Mouse (Mus musculus) cortical plate, adult 2 months (tissue): Measurements from ENCODE around the gene Crybb2. TPM values are rescaled to one million over a fixed set of nuclear protein-coding genes. Genes with fewer than 3 reads are reported as not detected.
"Not testable (repeated sequence)": the region's sequence is repeated elsewhere in the genome, so short reads cannot be mapped to it uniquely, and the experiment has no call there.

Experiments
- H3K27ac ChIP-seq: fragments of 200-500 bp; 2 replicates; pipeline ENCODE4 v1.5.1; 2012; ENCODE audit warnings: low read length, control low read depth, inconsistent platforms; ENCODE audit not compliant: insufficient read depth
- H3K4me1 ChIP-seq: fragments of 200-500 bp; 2 replicates; pipeline ENCODE4 v1.6.1; 2011; ENCODE audit warnings: low read length; ENCODE audit not compliant: control insufficient read depth, insufficient read depth
- H3K4me3 ChIP-seq: fragments of 200-500 bp; 2 replicates; pipeline ENCODE4 v1.5.1; 2011; ENCODE audit warnings: mild to moderate bottlenecking, low read length, control low read depth; ENCODE audit not compliant: insufficient read depth
- CTCF ChIP-seq: fragments of 200-500 bp; IDR thresholded peaks from 2 replicates; pipeline ENCODE4 v1.5.1; 2011; ENCODE audit warnings: mild to moderate bottlenecking, control low read depth, low read length; ENCODE audit not compliant: insufficient read depth; ENCODE audit errors: extremely low read depth
- POLR2A ChIP-seq: fragments of 200-500 bp; IDR thresholded peaks from 2 replicates; pipeline ENCODE4 v1.6.1; 2011; ENCODE audit warnings: mild to moderate bottlenecking, low read length, control low read depth; ENCODE audit not compliant: insufficient read depth; ENCODE audit errors: extremely low read depth
- polyA plus RNA-seq: library from polyadenylated mRNA; depleted of rRNA; stranded (reverse); fragments of >200 nt; gene quantifications from 2 replicates; pipeline ENCODE4 v1.2.3, GENCODE M21; 2012; rRNA removed

The Crybb2 gene
- not detected in 2 replicates for polyA plus RNA-seq

- H3K27ac ChIP-seq, result no peak within 1 kb of the TSS
- TF ChIP-seq POLR2A (no peak), CTCF (no peak)
- H3K4me1 ChIP-seq, result no peaks in the 10 kb centered on the region
- H3K4me3 ChIP-seq, result no peak within 1 kb of the TSS
These were observed at the start of gene Crybb2 for GRCm38 (mm10) chr5:113070017-113070416. Crybb2 (minus strand) TSS chr5:113070117.

DNA sequence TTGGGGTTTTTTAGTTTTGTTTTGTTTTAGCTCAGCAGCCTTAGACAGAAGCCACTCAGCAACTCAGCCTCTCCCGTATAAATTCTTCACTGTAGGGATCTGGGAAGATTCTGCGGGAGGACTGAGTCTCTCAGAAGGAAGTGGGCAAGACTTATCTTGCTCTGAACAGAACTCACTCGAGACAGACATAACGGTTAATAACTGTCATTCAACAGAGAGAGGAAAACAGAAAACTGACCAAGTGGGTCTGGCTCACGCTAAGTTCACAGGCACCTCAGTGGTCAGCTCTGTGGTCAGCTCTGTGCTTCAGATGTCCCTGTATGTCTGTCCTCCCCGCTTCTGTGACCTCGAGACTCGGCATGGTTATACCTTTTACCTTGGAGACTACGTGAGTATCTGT is 49.4 kb upstream of the Crybb2 start:
- Histone ChIP-seq H3K4me1 (peaks cover 20% of the 10 kb centered on the region), H3K4me3 (no peak overlapping the region), H3K27ac (no peak overlapping the region)
- no peak for TF ChIP-seq POLR2A
- TF ChIP-seq CTCF, result no peak

- Histone ChIP-seq H3K4me1 (peaks cover 21% of the 10 kb centered on the region), H3K27ac (no peak overlapping the region), H3K4me3 (no peak overlapping the region)
- TF ChIP-seq CTCF (no peak), POLR2A (no peak)
These were observed 48.8 kb upstream of the Crybb2 start for GRCm38 (mm10) chr5:113118695-113119094.

- H3K4me1 ChIP-seq, result peaks cover 25% of the 10 kb centered on the region
- no peak overlapping the region for H3K27ac ChIP-seq
- TF ChIP-seq POLR2A (no peak), CTCF (no peak)
- H3K4me3 ChIP-seq, result no peak overlapping the region
These were observed 47.4 kb upstream of the Crybb2 start for GRCm38 (mm10) chr5:113117361-113117760.

GRCm38 (mm10) chr5:113115896-113116295 is 46.0 kb upstream of the Crybb2 start:
- no peak overlapping the region for H3K27ac ChIP-seq
- H3K4me3 ChIP-seq, result no peak overlapping the region
- TF ChIP-seq CTCF (no peak), POLR2A (no peak)
- H3K4me1 ChIP-seq, result peaks cover 27% of the 10 kb centered on the region

DNA sequence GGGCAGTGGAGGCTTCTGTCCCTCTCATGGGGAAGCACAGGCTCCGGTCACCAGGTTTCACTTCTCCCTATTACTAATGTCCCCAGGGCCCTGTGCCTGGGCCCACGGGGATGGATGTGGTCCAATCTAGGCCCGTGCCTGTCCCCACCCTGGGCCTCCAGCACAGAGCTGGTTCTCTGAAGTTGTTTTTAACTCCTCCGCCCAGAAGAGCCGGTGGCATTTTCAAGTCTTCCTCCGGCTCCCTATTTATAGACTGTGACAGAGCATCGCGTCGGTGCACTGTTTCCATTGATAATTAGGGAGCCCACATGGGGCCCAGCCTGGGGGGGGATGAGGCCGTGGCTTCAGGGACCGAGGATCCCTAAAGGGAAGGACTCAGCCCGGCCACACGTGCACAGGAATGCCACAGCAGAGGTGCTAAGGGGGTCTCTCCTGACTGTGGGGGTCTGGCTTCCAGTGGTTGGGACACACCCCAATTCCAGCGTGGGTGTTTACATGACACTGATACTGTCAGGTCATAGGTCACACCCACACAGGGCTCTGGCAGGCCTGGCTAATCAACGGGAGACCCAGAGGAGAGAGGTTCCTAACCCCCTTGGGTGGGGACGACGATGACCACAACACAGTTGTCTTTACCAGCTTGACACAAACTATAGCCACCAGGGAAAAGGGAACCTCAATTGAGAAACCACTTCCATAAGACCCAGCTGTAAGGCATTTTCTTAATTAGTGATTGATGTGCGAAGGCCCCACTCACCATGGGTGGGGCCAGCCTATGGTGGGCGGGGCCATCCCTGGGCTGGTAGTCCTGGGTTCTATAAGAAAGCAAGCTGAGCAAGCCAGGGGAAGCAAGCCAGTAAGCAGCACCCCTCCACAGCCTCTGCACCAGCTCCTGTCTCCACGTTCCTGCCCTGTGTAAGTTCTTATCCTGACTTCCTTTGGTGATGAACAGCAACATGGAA is 44.6 kb upstream of the Crybb2 start:
- no peak overlapping the region for H3K4me3 ChIP-seq
- TF ChIP-seq POLR2A (no peak), CTCF (no peak)
- peaks cover 23% of the 10 kb centered on the region for H3K4me1 ChIP-seq
- H3K27ac ChIP-seq, result peak overlapping the region; percentile 90

- TF ChIP-seq CTCF (no peak), POLR2A (no peak)
- H3K4me1 ChIP-seq, result peaks cover 20% of the 10 kb centered on the region
- no peak overlapping the region for H3K4me3 ChIP-seq
- no peak overlapping the region for H3K27ac ChIP-seq
These were observed 43.2 kb upstream of the Crybb2 start for GRCm38 (mm10) chr5:113113120-113113519.

DNA sequence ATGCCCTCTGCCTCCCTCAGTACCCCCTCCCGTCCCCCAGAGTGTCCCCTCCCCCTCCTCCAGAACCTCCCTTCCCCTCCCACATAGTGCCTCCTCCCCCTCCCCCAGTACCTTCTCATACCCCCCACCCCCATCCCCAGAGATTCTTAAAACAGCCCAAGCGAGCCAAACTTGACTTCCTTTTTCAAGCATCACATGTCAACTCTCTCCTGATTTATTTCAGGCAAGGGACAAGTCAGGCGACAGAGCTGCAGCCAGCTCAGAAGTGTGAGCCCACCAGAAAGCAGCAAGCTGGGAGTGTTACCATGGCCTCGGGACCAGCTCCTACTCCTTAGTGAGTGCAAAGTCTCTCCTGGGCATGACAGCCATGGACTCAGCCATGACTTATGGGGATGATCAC is 41.4 kb upstream of the Crybb2 start:
- H3K27ac ChIP-seq, result 0 out of 2 replicates have a peak overlapping the region, but pooled peaks have one; percentile 39
- TF ChIP-seq CTCF, result no peak
- TF ChIP-seq POLR2A, result no peak
- no peak overlapping the region for H3K4me3 ChIP-seq
- H3K4me1 ChIP-seq, result peaks cover 21% of the 10 kb centered on the region

DNA sequence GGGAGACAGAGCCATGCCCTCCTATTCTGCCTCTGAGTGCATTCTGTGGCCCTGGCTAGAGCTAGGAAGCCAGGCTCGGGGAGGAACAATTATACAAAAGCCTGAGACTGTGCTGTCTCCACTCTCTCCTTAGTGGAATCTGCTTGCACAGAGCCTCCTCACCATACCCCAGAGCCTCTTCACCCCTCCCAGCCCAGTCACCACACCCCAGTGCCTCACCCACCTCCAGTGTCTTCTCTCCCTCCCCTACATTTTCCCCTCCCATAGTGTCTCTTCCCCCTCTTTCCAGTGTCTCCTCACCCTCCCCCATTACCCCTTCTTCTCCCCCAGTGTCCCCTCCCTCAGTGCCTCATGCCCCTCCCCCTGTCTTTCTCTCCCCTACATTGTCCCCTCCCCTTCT is 41.0 kb upstream of the Crybb2 start:
- Histone ChIP-seq H3K4me1 (peaks cover 20% of the 10 kb centered on the region), H3K4me3 (no peak overlapping the region), H3K27ac (no peak overlapping the region; the same call in 1 of the 2 replicates)
- no peak for TF ChIP-seq CTCF

DNA sequence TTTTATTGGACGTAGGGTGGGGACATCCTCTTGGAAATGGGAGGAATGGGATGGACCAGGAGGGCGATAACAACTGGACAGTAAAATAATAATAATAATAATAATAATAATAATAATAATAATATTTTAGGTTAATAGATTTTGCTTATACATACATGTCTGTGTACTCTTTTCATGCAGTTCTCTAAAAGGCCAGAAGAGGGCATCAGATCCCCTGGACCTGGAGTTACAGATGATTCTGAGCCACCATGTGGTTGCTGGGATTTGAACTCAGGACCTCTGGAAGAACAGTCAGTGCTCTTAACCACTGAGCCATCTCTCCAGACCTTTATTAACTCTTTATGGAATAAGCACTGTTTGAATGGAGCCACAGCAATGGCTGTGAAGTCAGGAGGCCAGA is 39.7 kb upstream of the Crybb2 start:
- peaks cover 21% of the 10 kb centered on the region for H3K4me1 ChIP-seq
- H3K4me3 ChIP-seq, H3K27ac ChIP-seq: not testable (repeated sequence)
- peak; percentile 28; the same call in 1 of the 2 replicates for TF ChIP-seq CTCF
